Mouse (Mus musculus) small intestine, adult 2 months (tissue): ENCODE results near the gene Lnx1. TPM values are rescaled to one million over a fixed set of nuclear protein-coding genes. Genes with fewer than 3 reads are reported as not detected.

Source experiments
- H3K27ac ChIP-seq: fragments of 200-500 bp; 2 replicates; pipeline ENCODE4 v1.5.1; 2012; ENCODE audit warnings: low read depth, low read length, control low read depth, inconsistent platforms; ENCODE audit not compliant: insufficient read depth
- H3K27me3 ChIP-seq: fragments of 200-500 bp; 2 replicates; pipeline ENCODE4 v1.6.1; 2012; ENCODE audit warnings: mild to moderate bottlenecking, moderate library complexity, low read length, inconsistent platforms; ENCODE audit not compliant: control insufficient read depth, insufficient read depth
- H3K36me3 ChIP-seq: fragments of 200-500 bp; 2 replicates; pipeline ENCODE4 v1.6.1; 2012; ENCODE audit warnings: mild to moderate bottlenecking, low read length, control low read depth, inconsistent platforms; ENCODE audit not compliant: control insufficient read depth, insufficient read depth
- H3K4me1 ChIP-seq: fragments of 200-500 bp; 2 replicates; pipeline ENCODE4 v1.6.1; 2012; ENCODE audit warnings: low read length, inconsistent platforms, mixed read lengths; ENCODE audit not compliant: control insufficient read depth, insufficient read depth, insufficient read length
- H3K4me3 ChIP-seq: fragments of 200-500 bp; 2 replicates; pipeline ENCODE4 v1.5.1; 2012; ENCODE audit warnings: low read depth, mild to moderate bottlenecking, control low read depth, inconsistent platforms, low read length, moderate library complexity
- CTCF ChIP-seq: fragments of 200-500 bp; IDR thresholded peaks from 2 replicates; pipeline ENCODE4 v1.5.1; 2012; ENCODE audit warnings: low read depth, mild to moderate bottlenecking, control low read depth, inconsistent platforms, low read length, moderate library complexity, mixed read lengths; ENCODE audit not compliant: insufficient replicate concordance, insufficient read length; ENCODE audit errors: extremely low read depth
- POLR2A ChIP-seq: fragments of 200-500 bp; IDR thresholded peaks from 2 replicates; pipeline ENCODE4 v1.6.1; 2012; ENCODE audit warnings: low read depth, mild to moderate bottlenecking, control low read depth, inconsistent platforms, low read length, moderate library complexity
- WGBS: fragments of 180-500 bp; shearing (Covaris S2); methylation state at CpG from one replicate; pipeline ENCODE4 v1.1.7; 2018; 5-methylcytosine and 5-hydroxymethylcytosine counted together
- polyA plus RNA-seq: library from polyadenylated mRNA; depleted of rRNA; stranded (reverse); fragments of >200 nt; gene quantifications from 2 replicates; pipeline ENCODE4 v1.2.3, GENCODE M21; 2012

The Lnx1 gene
- polyA plus RNA-seq, 1 experiment = 21.1 TPM

DNA sequence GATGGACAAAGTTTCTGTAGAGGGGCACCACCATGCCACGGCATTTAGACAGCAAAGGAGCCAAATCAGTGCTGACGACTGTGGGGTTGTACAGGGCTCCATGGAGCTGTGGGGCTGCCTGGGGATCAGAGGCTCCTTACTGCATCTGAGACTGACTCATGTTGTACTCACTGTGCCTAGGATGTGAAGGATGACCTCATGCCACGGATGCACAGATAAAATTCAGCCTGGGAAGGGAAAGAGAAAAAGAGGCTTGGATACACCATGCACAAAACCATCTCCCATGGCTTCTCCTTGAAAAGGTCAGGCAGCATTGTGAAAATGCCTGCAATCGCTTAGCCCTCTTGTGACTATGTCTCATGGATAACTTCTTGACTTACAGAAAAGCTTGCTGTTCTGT, 10.1 kb upstream of the Lnx1 start:
- 82% methylated on average over 4 of the region's 4 CpGs for WGBS
- no peaks in the 10 kb centered on the region for H3K27me3 ChIP-seq
- no peak overlapping the region for H3K4me3 ChIP-seq
- TF ChIP-seq POLR2A (no peak), CTCF (no peak)
- no peaks in the 10 kb centered on the region for H3K4me1 ChIP-seq
- no peak overlapping the region for H3K27ac ChIP-seq
- no peaks in the 10 kb centered on the region for H3K36me3 ChIP-seq

- Histone ChIP-seq H3K27me3 (no peaks in the 10 kb centered on the region), H3K4me3 (no peak overlapping the region), H3K36me3 (no peaks in the 10 kb centered on the region), H3K27ac (no peak overlapping the region), H3K4me1 (no peaks in the 10 kb centered on the region)
- 91% methylated on average over 2 of the region's 2 CpGs for WGBS
- TF ChIP-seq CTCF (no peak), POLR2A (no peak)
These were observed 9.3 kb upstream of the Lnx1 start for GRCm38 (mm10) chr5:74711988-74712387.

DNA sequence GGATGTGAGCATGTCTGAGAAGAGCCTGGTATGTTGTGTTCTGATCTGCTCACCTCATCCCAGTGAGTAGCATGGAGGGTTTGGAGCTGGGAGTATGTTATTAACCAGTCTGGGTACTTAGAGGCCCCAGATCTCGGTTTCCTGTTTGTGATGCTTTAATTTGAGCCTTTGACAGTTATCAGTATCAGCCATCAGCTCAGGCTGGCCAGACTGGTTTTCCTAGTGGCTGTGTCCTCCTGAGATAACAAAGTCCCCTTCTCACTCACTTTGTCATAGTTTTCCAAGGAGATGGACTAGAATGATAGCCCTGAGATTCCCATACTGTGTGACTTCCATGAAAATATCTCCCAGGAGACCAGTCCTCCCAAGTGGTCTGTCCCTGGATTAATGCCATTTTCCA, 8.3 kb upstream of the Lnx1 start:
- TF ChIP-seq POLR2A = no peak
- Histone ChIP-seq H3K4me1 (no peaks in the 10 kb centered on the region), H3K4me3 (no peak overlapping the region), H3K27me3 (no peaks in the 10 kb centered on the region), H3K27ac (no peak overlapping the region), H3K36me3 (no peaks in the 10 kb centered on the region)
- WGBS = 29% methylated on average over 1 of the region's 1 CpGs

- no peaks in the 10 kb centered on the region for H3K4me1 ChIP-seq
- no peak overlapping the region for H3K27ac ChIP-seq
- 81% methylated on average over 4 of the region's 4 CpGs for WGBS
- H3K27me3 ChIP-seq = no peaks in the 10 kb centered on the region
- no peaks in the 10 kb centered on the region for H3K36me3 ChIP-seq
- TF ChIP-seq POLR2A = no peak
- no peak for TF ChIP-seq CTCF
- no peak overlapping the region for H3K4me3 ChIP-seq
These were observed 7.5 kb upstream of the Lnx1 start for GRCm38 (mm10) chr5:74710181-74710580.

- 0 out of 2 replicates have a peak, but pooled peaks have one; percentile 7 for TF ChIP-seq CTCF
- TF ChIP-seq POLR2A = peak; percentile 39; the same call in 1 of the 2 replicates
- peak overlapping the region; percentile 55 for H3K4me3 ChIP-seq
- H3K36me3 ChIP-seq = no peaks in the 10 kb centered on the region
- 4% methylated on average over 8 of the region's 8 CpGs for WGBS
- H3K27me3 ChIP-seq = no peaks in the 10 kb centered on the region
- peaks cover 6% of the 10 kb centered on the region; the same call in 1 of the 2 replicates for H3K4me1 ChIP-seq
- peak overlapping the region; percentile 80 for H3K27ac ChIP-seq
These were observed 1.7 kb upstream of the Lnx1 start for GRCm38 (mm10) chr5:74704460-74704790.

- Histone ChIP-seq H3K4me3 (peak overlapping the region; percentile 55), H3K27ac (peak overlapping the region; percentile 83)
These were observed 1.2 kb upstream of the Lnx1 start for GRCm38 (mm10) chr5:74703741-74704459.

GRCm38 (mm10) chr5:74700918-74701317, 1.8 kb downstream of the Lnx1 start:
- H3K36me3 ChIP-seq = peaks cover 3% of the 10 kb centered on the region
- peak overlapping the region; percentile 40; the same call in 1 of the 2 replicates for H3K4me3 ChIP-seq
- 26% methylated on average over 2 of the region's 2 CpGs for WGBS
- no peak for TF ChIP-seq CTCF
- TF ChIP-seq POLR2A = no peak
- H3K27me3 ChIP-seq = no peaks in the 10 kb centered on the region
- peak overlapping the region; percentile 87 for H3K27ac ChIP-seq
- H3K4me1 ChIP-seq = peaks cover 6% of the 10 kb centered on the region; the same call in 1 of the 2 replicates

More at GRCm38 (mm10) chr5:74703741-74704459, 1.2 kb upstream of the Lnx1 start:
- H3K4me1 ChIP-seq = peaks cover 6% of the 10 kb centered on the region; the same call in 1 of the 2 replicates
- TF ChIP-seq CTCF = no peak
- no peak for TF ChIP-seq POLR2A
- 0 out of 2 replicates have a peak, but pooled peaks cover 2% of the 10 kb centered on the region for H3K36me3 ChIP-seq
- no peaks in the 10 kb centered on the region for H3K27me3 ChIP-seq
- WGBS = 16% methylated on average over 17 of the region's 17 CpGs
